Mouse (Mus musculus) MEL (cell line): ENCODE measurements around the gene Slc25a38. TPM values are rescaled to one million over a fixed set of nuclear protein-coding genes. Genes with fewer than 3 reads are reported as not detected.
A peak's percentile ranks its signal among the peaks of the same experiment; 100 is the strongest.

Experiments used
- DNase-seq: peaks from one replicate; pipeline ENCODE4 v3.0.0; 2011; ENCODE audit warnings: low read depth, low spot score
- H3K27ac ChIP-seq: 2 replicates; pipeline ENCODE4 v1.5.1; 2012; ENCODE audit warnings: low read depth, mild to moderate bottlenecking, control low read depth, low read length, moderate library complexity; ENCODE audit not compliant: control insufficient read depth
- H3K27me3 ChIP-seq, 2 experiments: fragments of 150-350 bp in 1 of 2; sonication (generic) in 1 of 2; 2 replicates each; pipeline ENCODE4 v1.6.1; 2012; ENCODE audit warnings: low read length in 2 of 2, mild to moderate bottlenecking in 2 of 2, improper control_type of control experiment in 1 of 2, moderate library complexity in 1 of 2; ENCODE audit not compliant: insufficient read depth in 2 of 2, control insufficient read depth in 1 of 2
- H3K36me3 ChIP-seq, 2 experiments: 2 replicates each; pipeline ENCODE4 v1.6.1; 2012 to 2014; ENCODE audit warnings: low read length in 2 of 2, improper control_type of control experiment in 1 of 2, inconsistent platforms in 1 of 2, mild to moderate bottlenecking in 1 of 2; ENCODE audit not compliant: insufficient read depth in 2 of 2, control insufficient read depth in 1 of 2
- H3K4me1 ChIP-seq, 2 experiments: fragments of 150-350 bp in 1 of 2; sonication (generic) in 1 of 2; 2 replicates each; pipeline ENCODE4 v1.6.1; 2012; ENCODE audit warnings: low read length in 2 of 2, improper control_type of control experiment in 1 of 2, mild to moderate bottlenecking in 1 of 2; ENCODE audit not compliant: insufficient read depth in 2 of 2, control insufficient read depth in 1 of 2
- H3K4me3 ChIP-seq, 2 experiments: fragments of 150-350 bp in 1 of 2; sonication (generic) in 1 of 2; 2 replicates each; pipeline ENCODE4 v1.5.1; 2012; ENCODE audit warnings: low read depth in 2 of 2, low read length in 2 of 2, mild to moderate bottlenecking in 2 of 2, moderate library complexity in 2 of 2, control low read depth in 1 of 2, improper control_type of control experiment in 1 of 2; ENCODE audit not compliant: control insufficient read depth in 1 of 2, insufficient read depth in 1 of 2
- H3K79me2 ChIP-seq: 2 replicates; pipeline ENCODE4 v1.6.1; 2012; ENCODE audit warnings: mild to moderate bottlenecking, low read length, moderate library complexity; ENCODE audit not compliant: control insufficient read depth, poor library complexity, insufficient read depth
- H3K9ac ChIP-seq: 2 replicates; pipeline ENCODE4 v1.6.1; 2012; ENCODE audit warnings: low read depth, mild to moderate bottlenecking, control low read depth, low read length, moderate library complexity; ENCODE audit not compliant: control insufficient read depth, poor library complexity, severe bottlenecking
- H3K9me3 ChIP-seq: fragments of 150-350 bp; sonication (generic); replicated peaks from 2 replicates; pipeline ENCODE4 v1.6.1; 2012; ENCODE audit warnings: mild to moderate bottlenecking, low read length, improper control_type of control experiment, moderate library complexity; ENCODE audit not compliant: insufficient read depth
- BHLHE40 ChIP-seq: IDR thresholded peaks from 2 replicates; pipeline ENCODE4 v1.6.1; 2012; ENCODE audit warnings: low read depth, mild to moderate bottlenecking, inconsistent platforms, low read length, improper control_type of control experiment, borderline replicate concordance
- CHD1 ChIP-seq: IDR thresholded peaks from 2 replicates; pipeline ENCODE4 v1.6.1; 2012; ENCODE audit warnings: low read depth, mild to moderate bottlenecking, inconsistent platforms, low read length, improper control_type of control experiment
- CHD2 ChIP-seq: IDR thresholded peaks from 2 replicates; pipeline ENCODE4 v1.6.1; 2011; ENCODE audit warnings: low read length, improper control_type of control experiment
- CTCF ChIP-seq, 3 experiments: IDR thresholded peaks in 2 of 3; conservative IDR thresholded peaks in 1 of 3; 2 replicates each; pipeline ENCODE4 v1.5.1; 2011 to 2012; ENCODE audit warnings: low read length in 3 of 3, low read depth in 2 of 3, mild to moderate bottlenecking in 2 of 3, improper control_type of control experiment in 1 of 3, inconsistent platforms in 1 of 3, mixed read lengths in 1 of 3, moderate library complexity in 1 of 3; ENCODE audit not compliant: control insufficient read depth in 1 of 3, insufficient read depth in 1 of 3, poor library complexity in 1 of 3, severe bottlenecking in 1 of 3
- E2F4 ChIP-seq: IDR thresholded peaks from 2 replicates; pipeline ENCODE4 v1.6.1; 2011; ENCODE audit warnings: low read depth, low read length, improper control_type of control experiment, borderline replicate concordance
- EP300 ChIP-seq, 2 experiments: IDR thresholded peaks; 2 replicates each; pipeline ENCODE4 v1.6.1; 2011; ENCODE audit warnings: improper control_type of control experiment in 2 of 2, low read length in 2 of 2, low read depth in 1 of 2, mild to moderate bottlenecking in 1 of 2
- ETS1 ChIP-seq: IDR thresholded peaks from 2 replicates; pipeline ENCODE4 v1.6.1; 2012; ENCODE audit warnings: low read depth, mild to moderate bottlenecking, inconsistent platforms, low read length, improper control_type of control experiment, moderate library complexity
- GABPA ChIP-seq: IDR thresholded peaks from 2 replicates; pipeline ENCODE4 v1.6.1; 2012; ENCODE audit warnings: low read depth, mild to moderate bottlenecking, inconsistent platforms, low read length, improper control_type of control experiment, moderate library complexity
- HCFC1 ChIP-seq: IDR thresholded peaks from 2 replicates; pipeline ENCODE4 v1.6.1; 2012; ENCODE audit warnings: low read depth, mild to moderate bottlenecking, inconsistent platforms, low read length, improper control_type of control experiment, moderate library complexity
- JUND ChIP-seq: IDR thresholded peaks from 2 replicates; pipeline ENCODE4 v1.6.1; 2011; ENCODE audit warnings: low read depth, mild to moderate bottlenecking, improper control_type of control experiment, low read length
- KAT2A ChIP-seq: conservative IDR thresholded peaks from 2 replicates; pipeline ENCODE4 v1.6.1; 2012; ENCODE audit warnings: low read depth, low read length, improper control_type of control experiment, inconsistent platforms
- MEF2A ChIP-seq: IDR thresholded peaks from 2 replicates; pipeline ENCODE4 v1.6.1; 2014; ENCODE audit warnings: low read depth, mild to moderate bottlenecking, inconsistent platforms, low read length, improper control_type of control experiment; ENCODE audit not compliant: poor library complexity, insufficient replicate concordance, severe bottlenecking; ENCODE audit errors: extremely low read depth
- MYB ChIP-seq: IDR thresholded peaks from 2 replicates; pipeline ENCODE4 v1.6.1; 2011; ENCODE audit warnings: mild to moderate bottlenecking, low read depth, low read length, improper control_type of control experiment
- MYC ChIP-seq: IDR thresholded peaks from 2 replicates; pipeline ENCODE4 v1.6.1; 2011; ENCODE audit warnings: low read depth, mild to moderate bottlenecking, low read length, improper control_type of control experiment, moderate library complexity
- NELFE ChIP-seq: IDR thresholded peaks from 2 replicates; pipeline ENCODE4 v1.6.1; 2011; ENCODE audit warnings: low read depth, low read length, improper control_type of control experiment
- NRF1 ChIP-seq: IDR thresholded peaks from 2 replicates; pipeline ENCODE4 v1.6.1; 2014; ENCODE audit warnings: low read depth, mild to moderate bottlenecking, inconsistent platforms, low read length, improper control_type of control experiment, moderate library complexity; ENCODE audit not compliant: poor library complexity, insufficient read depth, severe bottlenecking
- POLR2AphosphoS2 ChIP-seq: IDR thresholded peaks from 2 replicates; pipeline ENCODE4 v1.6.1; 2011; ENCODE audit warnings: low read length, improper control_type of control experiment
- POLR2AphosphoS5 ChIP-seq: IDR thresholded peaks from 2 replicates; pipeline ENCODE4 v1.6.1; 2012; ENCODE audit warnings: low read depth, borderline replicate concordance, mild to moderate bottlenecking, inconsistent platforms, low read length, moderate library complexity, mixed read lengths
- RAD21 ChIP-seq: IDR thresholded peaks from 2 replicates; pipeline ENCODE4 v1.6.1; 2011; ENCODE audit warnings: mild to moderate bottlenecking, low read depth, low read length, improper control_type of control experiment
- SIN3A ChIP-seq: IDR thresholded peaks from 2 replicates; pipeline ENCODE4 v1.6.1; 2012; ENCODE audit warnings: low read length, improper control_type of control experiment, inconsistent platforms
- TAL1 ChIP-seq: IDR thresholded peaks from 2 replicates; pipeline ENCODE4 v1.6.1; 2012; ENCODE audit warnings: mild to moderate bottlenecking, inconsistent platforms, low read length, moderate library complexity, mixed read lengths
- TBP ChIP-seq: IDR thresholded peaks from 2 replicates; pipeline ENCODE4 v1.8.0; 2011; ENCODE audit warnings: low read depth, low read length, improper control_type of control experiment
- UBTF ChIP-seq: IDR thresholded peaks from 2 replicates; pipeline ENCODE4 v1.6.1; 2012; ENCODE audit warnings: low read depth, mild to moderate bottlenecking, inconsistent platforms, low read length, improper control_type of control experiment, moderate library complexity, borderline replicate concordance; ENCODE audit not compliant: insufficient read depth
- USF1 ChIP-seq: IDR thresholded peaks from 2 replicates; pipeline ENCODE4 v1.6.1; 2014; ENCODE audit warnings: low read depth, mild to moderate bottlenecking, inconsistent platforms, low read length, improper control_type of control experiment, moderate library complexity
- ZC3H11A ChIP-seq: IDR thresholded peaks from 2 replicates; pipeline ENCODE4 v1.6.1; 2012; ENCODE audit warnings: low read depth, mild to moderate bottlenecking, inconsistent platforms, low read length, improper control_type of control experiment
- ZKSCAN1 ChIP-seq: IDR thresholded peaks from 2 replicates; pipeline ENCODE4 v1.6.1; 2012; ENCODE audit warnings: low read depth, mild to moderate bottlenecking, inconsistent platforms, low read length, improper control_type of control experiment, moderate library complexity
- ZMIZ1 ChIP-seq: IDR thresholded peaks from 2 replicates; pipeline ENCODE4 v1.6.1; 2012; ENCODE audit warnings: low read depth, mild to moderate bottlenecking, inconsistent platforms, low read length, improper control_type of control experiment, moderate library complexity
- polyA plus RNA-seq, 2 experiments: library from polyadenylated mRNA; stranded (reverse) in 1 of 2; unstranded in 1 of 2; fragments of >175 nt in 1 of 2; fragments of >200 nt in 1 of 2; gene quantifications; 2 replicates each; pipeline versions ENCODE4 v1.2.1 to v1.2.4; 2012; ENCODE audit warnings: low replicate concordance in 2 of 2, low read depth in 1 of 2; ENCODE audit not compliant: insufficient read length in 2 of 2, insufficient read depth in 1 of 2, missing spikeins in 1 of 2
- total RNA-seq: library from RNA; depleted of rRNA; stranded (reverse); fragments of 300-350 nt; gene quantifications from 2 replicates; pipeline ENCODE4 v1.2.3, GENCODE M21; 2012

Slc25a38 gene
- total and polyA plus RNA-seq, 3 experiments: 81.3 to 87.6 TPM; not detected in 1

- TF ChIP-seq NELFE (no peak; the same call in 1 of the 2 replicates), MEF2A (no peak), USF1 (peak; percentile 38; the same call in 1 of the 2 replicates), JUND (no peak), TAL1 (peak; percentile 58; the same call in 1 of the 2 replicates), ZKSCAN1 (no peak)
These were observed 6.0 kb downstream of the Slc25a38 start (continued) for GRCm38 (mm10) chr9:120116184-120116624.

- H3K36me3 ChIP-seq: peaks cover 15 to 31% of the 10 kb centered on the region in 2 experiments
These were observed 8.0 kb downstream of the Slc25a38 start for GRCm38 (mm10) chr9:120118212-120118611.

GRCm38 (mm10) chr9:120120503-120120902 lies 10.3 kb downstream of the Slc25a38 start:
- peaks cover 16% of the 10 kb centered on the region for H3K79me2 ChIP-seq
- no peaks in the 10 kb centered on the region for H3K27me3 ChIP-seq
- no peak overlapping the region for H3K27ac ChIP-seq
- no peak overlapping the region for H3K9ac ChIP-seq
- no peaks in the 10 kb centered on the region for H3K9me3 ChIP-seq
- peaks cover 7 to 13% of the 10 kb centered on the region in 2 experiments for H3K4me1 ChIP-seq
- no peak overlapping the region for H3K4me3 ChIP-seq
- TF ChIP-seq NRF1 (no peak), BHLHE40 (no peak), ZC3H11A (no peak), MEF2A (no peak), KAT2A (no peak), USF1 (no peak), POLR2AphosphoS2 (no peak), ZMIZ1 (no peak), EP300 (IDR thresholded peaks at IDR 0.05; ENCODE audit: low read depth in 1 of 2, low read length in 2 of 2) (no peak), UBTF (no peak), MYC (no peak), ETS1 (no peak), CHD1 (no peak), TAL1 (no peak)
- peaks cover 13 to 17% of the 10 kb centered on the region in 2 experiments for H3K36me3 ChIP-seq
- DNase-seq: no peak

More at GRCm38 (mm10) chr9:120118212-120118611, 8.0 kb downstream of the Slc25a38 start:
- Histone ChIP-seq H3K27ac (no peak overlapping the region), H3K9ac (no peak overlapping the region), H3K9me3 (no peaks in the 10 kb centered on the region), H3K4me3 (no peak overlapping the region), H3K4me1 (peaks cover 12 to 31% of the 10 kb centered on the region in 2 experiments), H3K27me3 (no peaks in the 10 kb centered on the region), H3K79me2 (peaks cover 29% of the 10 kb centered on the region)
- TF ChIP-seq KAT2A: no peak
- no peak for TF ChIP-seq ZMIZ1
- no peak for TF ChIP-seq POLR2AphosphoS5
- TF ChIP-seq CHD2: no peak
- no peak for TF ChIP-seq TBP
- TF ChIP-seq USF1: no peak
- TF ChIP-seq HCFC1: no peak
- TF ChIP-seq NRF1: no peak
- TF ChIP-seq RAD21: no peak
- no peak for TF ChIP-seq TAL1
- no peak for TF ChIP-seq BHLHE40
- TF ChIP-seq GABPA: no peak
- TF ChIP-seq E2F4: no peak
- no peak for TF ChIP-seq SIN3A
- TF ChIP-seq CTCF (IDR thresholded peaks at IDR 0.05 in 2 of 3, conservative IDR thresholded peaks at IDR 0.05 in 1 of 3; ENCODE audit: control insufficient read depth in 1 of 3, insufficient read depth in 1 of 3, low read depth in 2 of 3, low read length in 3 of 3, poor library complexity in 1 of 3, severe bottlenecking in 1 of 3): no peak
- no peak for TF ChIP-seq POLR2AphosphoS2
- TF ChIP-seq MYB: no peak
- no peak for TF ChIP-seq EP300 (IDR thresholded peaks at IDR 0.05; ENCODE audit: low read depth in 1 of 2, low read length in 2 of 2)
- no peak for TF ChIP-seq MYC
- TF ChIP-seq ZC3H11A: no peak
- no peak for DNase-seq
